Mouse (Mus musculus) spleen, adult 2 months (tissue): Measurements from ENCODE around the gene Dusp18.

Experiments
- CTCF ChIP-seq: fragments of 200-500 bp; IDR thresholded peaks from 2 replicates; pipeline ENCODE4 v1.5.1; 2011; ENCODE audit warnings: mild to moderate bottlenecking, inconsistent platforms; ENCODE audit not compliant: insufficient read depth, insufficient read length, insufficient replicate concordance; ENCODE audit errors: extremely low read depth
- POLR2A ChIP-seq: fragments of 200-500 bp; IDR thresholded peaks from 2 replicates; pipeline ENCODE4 v1.6.1; 2011; ENCODE audit warnings: low read depth, low read length, inconsistent platforms

- no peak for TF ChIP-seq POLR2A
- TF ChIP-seq CTCF, result no peak
Observed at GRCm38 (mm10) chr11:3893970-3894369, 1.1 kb upstream of the Dusp18 start.
